Mouse (Mus musculus) kidney, embryonic 14.5 days (tissue): ENCODE results near the gene Cd163l1. TPM values are rescaled to one million over a fixed set of nuclear protein-coding genes. Genes with fewer than 3 reads are reported as not detected.

ENCODE experiments used
- ATAC-seq: fragments of 200-750 bp; cut with Nextera tagmentation; 2 replicates; pipeline ENCODE4 v1.8.0; 2017; ENCODE audit warnings: moderate number of reproducible peaks, mild to moderate bottlenecking, moderate TSS enrichment, moderate library complexity; ENCODE audit not compliant: low FRiP score, low TSS enrichment
- H3K27ac ChIP-seq: fragments of 300-500 bp; sonication (generic); 2 replicates; pipeline ENCODE4 v1.5.1; 2014; ENCODE audit warnings: low read depth, mild to moderate bottlenecking, low read length, moderate library complexity, mixed read lengths
- H3K27me3 ChIP-seq: fragments of 300-500 bp; sonication (generic); 2 replicates; pipeline ENCODE4 v1.6.1; 2014; ENCODE audit warnings: mild to moderate bottlenecking, low read length; ENCODE audit not compliant: control insufficient read depth, insufficient read depth
- H3K36me3 ChIP-seq: fragments of 300-500 bp; sonication (generic); 2 replicates; pipeline ENCODE4 v1.6.1; 2014; ENCODE audit warnings: low read length, mixed read lengths; ENCODE audit not compliant: control insufficient read depth, insufficient read depth
- H3K4me1 ChIP-seq: fragments of 300-500 bp; sonication (generic); 2 replicates; pipeline ENCODE4 v1.6.1; 2014; ENCODE audit warnings: low read length, mixed read lengths; ENCODE audit not compliant: control insufficient read depth, insufficient read depth
- H3K4me2 ChIP-seq: fragments of 300-500 bp; sonication (generic); replicated peaks from 2 replicates; pipeline ENCODE4 v1.6.1; 2014; ENCODE audit warnings: low read depth, mild to moderate bottlenecking, low read length
- H3K4me3 ChIP-seq: fragments of 300-500 bp; sonication (generic); 2 replicates; pipeline ENCODE4 v1.5.1; 2014; ENCODE audit warnings: mild to moderate bottlenecking, low read length
- H3K9ac ChIP-seq: fragments of 300-500 bp; sonication (generic); 2 replicates; pipeline ENCODE4 v1.6.1; 2014; ENCODE audit warnings: low read depth, mild to moderate bottlenecking, low read length, moderate library complexity
- H3K9me3 ChIP-seq: fragments of 300-500 bp; sonication (generic); 2 replicates; pipeline ENCODE4 v1.6.1; 2016; ENCODE audit warnings: low read length; ENCODE audit not compliant: control insufficient read depth
- WGBS: fragments of 180-500 bp; shearing (Covaris S2); extraction: QIAGEN DNeasy Blood & Tissue Kit; methylation state at CpG from one replicate; pipeline ENCODE4 v1.1.7; 2014; 5-methylcytosine and 5-hydroxymethylcytosine counted together
- polyA plus RNA-seq: library from polyadenylated mRNA; unstranded; fragments of >200 nt; fragmentation: Nextera tagmentation; extraction: Ambion mirVana; gene quantifications from 2 replicates; pipeline ENCODE4 v1.2.1, GENCODE M21; 2014

The Cd163l1 gene
- not detected in 2 replicates for polyA plus RNA-seq

GRCm38 (mm10) chr7:140217967-140218366 lies at the start of gene Cd163l1:
Cd163l1 (plus strand) TSS chr7:140218267.
- H3K4me1 ChIP-seq: no peaks in the 10 kb centered on the region
- no peak for ATAC-seq
- H3K36me3 ChIP-seq: no peaks in the 10 kb centered on the region
- H3K27ac ChIP-seq: no peak within 1 kb of the TSS
- no peaks in the 10 kb centered on the region for H3K9me3 ChIP-seq
- H3K27me3 ChIP-seq: no peaks in the 10 kb centered on the region
- no peak within 1 kb of the TSS for H3K9ac ChIP-seq
- H3K4me2 ChIP-seq: no peak within 1 kb of the TSS
- H3K4me3 ChIP-seq: no peak within 1 kb of the TSS
- 86% methylated on average over 2 of the region's 2 CpGs for WGBS

GRCm38 (mm10) chr7:140169386-140169785 lies 48.7 kb upstream of the Cd163l1 start:
- H3K27ac ChIP-seq: no peak overlapping the region
- no peaks in the 10 kb centered on the region for H3K36me3 ChIP-seq
- no peak overlapping the region for H3K4me3 ChIP-seq
- no peaks in the 10 kb centered on the region for H3K27me3 ChIP-seq
- no peaks in the 10 kb centered on the region for H3K4me1 ChIP-seq
- H3K4me2 ChIP-seq: no peak overlapping the region
- no peak for ATAC-seq
- H3K9me3 ChIP-seq: no peaks in the 10 kb centered on the region
- no peak overlapping the region for H3K9ac ChIP-seq
- 77% methylated on average over 4 of the region's 4 CpGs for WGBS

- ATAC-seq: no peak
- WGBS: 92% methylated on average over 3 of the region's 3 CpGs
- no peaks in the 10 kb centered on the region for H3K9me3 ChIP-seq
These were observed 47.2 kb upstream of the Cd163l1 start for GRCm38 (mm10) chr7:140170863-140171262.

GRCm38 (mm10) chr7:140172936-140173335 lies 45.1 kb upstream of the Cd163l1 start, which contains the start of gene Olfr523:
Olfr523 (plus strand) TSS chr7:140173217.
- Histone ChIP-seq H3K9ac (no peak within 1 kb of the TSS), H3K4me2 (no peak within 1 kb of the TSS), H3K9me3 (no peaks in the 10 kb centered on the region), H3K27ac (no peak within 1 kb of the TSS), H3K4me3 (no peak within 1 kb of the TSS), H3K4me1 (no peaks in the 10 kb centered on the region), H3K27me3 (no peaks in the 10 kb centered on the region), H3K36me3 (no peaks in the 10 kb centered on the region)
- ATAC-seq: no peak
- WGBS: 71% methylated on average over 1 of the region's 1 CpGs

More at GRCm38 (mm10) chr7:140170863-140171262, 47.2 kb upstream of the Cd163l1 start:
- no peak overlapping the region for H3K27ac ChIP-seq
- no peak overlapping the region for H3K9ac ChIP-seq
- no peak overlapping the region for H3K4me3 ChIP-seq
- H3K4me1 ChIP-seq: no peaks in the 10 kb centered on the region
- no peaks in the 10 kb centered on the region for H3K27me3 ChIP-seq
- H3K36me3 ChIP-seq: no peaks in the 10 kb centered on the region
- H3K4me2 ChIP-seq: no peak overlapping the region

- no peak overlapping the region for H3K9ac ChIP-seq
- no peak for ATAC-seq
- no peaks in the 10 kb centered on the region for H3K27me3 ChIP-seq
- H3K4me1 ChIP-seq: no peaks in the 10 kb centered on the region
- H3K4me3 ChIP-seq: no peak overlapping the region
- H3K27ac ChIP-seq: no peak overlapping the region
- no peak overlapping the region for H3K4me2 ChIP-seq
- 85% methylated on average over 2 of the region's 2 CpGs for WGBS
- H3K36me3 ChIP-seq: no peaks in the 10 kb centered on the region
- no peaks in the 10 kb centered on the region for H3K9me3 ChIP-seq
These were observed 38.9 kb upstream of the Cd163l1 start for GRCm38 (mm10) chr7:140179176-140179575.

GRCm38 (mm10) chr7:140180692-140181091 lies 37.4 kb upstream of the Cd163l1 start:
- Histone ChIP-seq H3K27ac (no peak overlapping the region), H3K36me3 (no peaks in the 10 kb centered on the region), H3K4me1 (no peaks in the 10 kb centered on the region), H3K9ac (no peak overlapping the region), H3K9me3 (no peaks in the 10 kb centered on the region), H3K4me3 (no peak overlapping the region), H3K27me3 (no peaks in the 10 kb centered on the region), H3K4me2 (no peak overlapping the region)
- WGBS: 65% methylated on average over 2 of the region's 2 CpGs
- no peak for ATAC-seq

GRCm38 (mm10) chr7:140184206-140184605 lies 33.9 kb upstream of the Cd163l1 start:
- Histone ChIP-seq H3K27ac (no peak overlapping the region), H3K4me3 (no peak overlapping the region), H3K9me3 (no peaks in the 10 kb centered on the region), H3K36me3 (no peaks in the 10 kb centered on the region), H3K27me3 (no peaks in the 10 kb centered on the region), H3K4me1 (no peaks in the 10 kb centered on the region), H3K4me2 (no peak overlapping the region), H3K9ac (no peak overlapping the region)
- no peak for ATAC-seq
- 82% methylated on average over 4 of the region's 4 CpGs for WGBS

- ATAC-seq: no peak
- H3K27ac ChIP-seq: no peak overlapping the region
- H3K4me2 ChIP-seq: no peak overlapping the region
- no peaks in the 10 kb centered on the region for H3K27me3 ChIP-seq
- no peaks in the 10 kb centered on the region for H3K36me3 ChIP-seq
- H3K4me3 ChIP-seq: no peak overlapping the region
- H3K4me1 ChIP-seq: no peaks in the 10 kb centered on the region
- no peaks in the 10 kb centered on the region for H3K9me3 ChIP-seq
- H3K9ac ChIP-seq: no peak overlapping the region
- 68% methylated on average over 18 of the region's 18 CpGs for WGBS
These were observed 31.1 kb upstream of the Cd163l1 start for GRCm38 (mm10) chr7:140186646-140187620.

GRCm38 (mm10) chr7:140187721-140188390 lies 30.2 kb upstream of the Cd163l1 start:
- Histone ChIP-seq H3K27ac (no peak overlapping the region), H3K27me3 (no peaks in the 10 kb centered on the region), H3K4me1 (no peaks in the 10 kb centered on the region), H3K4me3 (no peak overlapping the region), H3K36me3 (no peaks in the 10 kb centered on the region), H3K4me2 (no peak overlapping the region), H3K9me3 (no peaks in the 10 kb centered on the region), H3K9ac (no peak overlapping the region)
- ATAC-seq: no peak
- 83% methylated on average over 7 of the region's 7 CpGs for WGBS
